Mouse (Mus musculus) embryonic facial prominence, embryonic 13.5 days (tissue): ENCODE measurements around the gene Ipo4. TPM values are rescaled to one million over a fixed set of nuclear protein-coding genes. Genes with fewer than 3 reads are reported as not detected.

Experiments used
- polyA plus RNA-seq: library from polyadenylated mRNA; unstranded; fragments of >200 nt; fragmentation: Nextera tagmentation; extraction: Ambion mirVana; gene quantifications from 2 replicates; pipeline ENCODE4 v1.2.1, GENCODE M21; 2015

Gene Ipo4
- polyA plus RNA-seq, 1 experiment from 2014 or later = 95.1 TPM

Other genes starting within 250 kb of the Ipo4 start
- gene Dhrs4, start 157.2 kb downstream of the Ipo4 start, polyA plus RNA-seq = 98.6 and 103 TPM in 2 replicates
- 3.9 and 4.3 TPM in 2 replicates for gene Carmil3, start 145.3 kb downstream of the Ipo4 start, polyA plus RNA-seq
- gene Cpne6, start 125.5 kb downstream of the Ipo4 start, polyA plus RNA-seq = 0.60 and 0.83 TPM in 2 replicates
- not detected in 2 replicates for gene Nrl, start 111.0 kb downstream of the Ipo4 start, polyA plus RNA-seq
- gene Pck2, start 95.7 kb downstream of the Ipo4 start, polyA plus RNA-seq = 35.0 and 38.4 TPM in 2 replicates
- 57.3 and 66.5 TPM in 2 replicates for gene Dcaf11, start 76.0 kb downstream of the Ipo4 start, polyA plus RNA-seq
- 0.74 and 0.87 TPM in 2 replicates for gene A730061H03Rik, start 75.6 kb downstream of the Ipo4 start, polyA plus RNA-seq
- gene Fitm1, start 60.3 kb downstream of the Ipo4 start, polyA plus RNA-seq = 4.1 and 5.3 TPM in 2 replicates
- 141 and 152 TPM in 2 replicates for gene Psme1, start 57.8 kb downstream of the Ipo4 start, polyA plus RNA-seq
- gene Emc9, start 50.7 kb downstream of the Ipo4 start, polyA plus RNA-seq = 4.7 and 4.8 TPM in 2 replicates
- gene Psme2, start 44.8 kb downstream of the Ipo4 start, polyA plus RNA-seq = 233 and 267 TPM in 2 replicates
- gene Rnf31, start 44.2 kb downstream of the Ipo4 start, polyA plus RNA-seq = 17.6 and 21.7 TPM in 2 replicates
- 10.5 and 12.3 TPM in 2 replicates for gene Irf9, start 32.4 kb downstream of the Ipo4 start, polyA plus RNA-seq
- gene Rec8, start 17.9 kb downstream of the Ipo4 start, polyA plus RNA-seq = 2.0 and 2.8 TPM in 2 replicates
- gene Gm49378, start 1.9 kb upstream of the Ipo4 start, polyA plus RNA-seq = 1.7 and 1.8 TPM in 2 replicates
- 106 and 117 TPM in 2 replicates for gene Tm9sf1, start 7.8 kb upstream of the Ipo4 start, polyA plus RNA-seq
- gene Tssk4, start 14.2 kb upstream of the Ipo4 start, polyA plus RNA-seq = 1.0 and 1.3 TPM in 2 replicates
- 66.1 and 70.6 TPM in 2 replicates for gene Mdp1, start 24.6 kb upstream of the Ipo4 start, polyA plus RNA-seq
- 75.2 and 83.5 TPM in 2 replicates for gene Gmpr2, start 36.0 kb upstream of the Ipo4 start, polyA plus RNA-seq
- gene Nedd8, start 36.2 kb upstream of the Ipo4 start, polyA plus RNA-seq = 665 and 670 TPM in 2 replicates
- 38.7 and 46.6 TPM in 2 replicates for gene Tinf2, start 45.9 kb upstream of the Ipo4 start, polyA plus RNA-seq
- gene Tgm1, start 78.0 kb upstream of the Ipo4 start, polyA plus RNA-seq = 4.5 and 4.7 TPM in 2 replicates
- 27.6 and 32.2 TPM in 2 replicates for gene Rabggta, start 86.3 kb upstream of the Ipo4 start, polyA plus RNA-seq
- 84.5 and 102 TPM in 2 replicates for gene Dhrs1, start 109.7 kb upstream of the Ipo4 start, polyA plus RNA-seq
- gene Nop9, start 109.7 kb upstream of the Ipo4 start, polyA plus RNA-seq = 35.5 and 47.6 TPM in 2 replicates
- 0.18 and 1.2 TPM in 2 replicates for gene Cideb, start 122.5 kb upstream of the Ipo4 start, polyA plus RNA-seq
- gene Ltb4r2, start 125.5 kb upstream of the Ipo4 start, polyA plus RNA-seq = 0.51 and 0.56 TPM in 2 replicates
- gene Ltb4r1, start 130.0 kb upstream of the Ipo4 start, polyA plus RNA-seq = 0.58 and 1.1 TPM in 2 replicates
- 20.2 and 21.6 TPM in 2 replicates for gene Adcy4, start 148.1 kb upstream of the Ipo4 start, polyA plus RNA-seq
- 41.1 and 44.4 TPM in 2 replicates for gene Ripk3, start 152.9 kb upstream of the Ipo4 start, polyA plus RNA-seq
- gene Nfatc4, start 187.2 kb upstream of the Ipo4 start, polyA plus RNA-seq = 156 and 160 TPM in 2 replicates
- 27.8 and 28.1 TPM in 2 replicates for gene Nynrin, start 218.1 kb upstream of the Ipo4 start, polyA plus RNA-seq
- 0.28 and 0.30 TPM in 2 replicates for gene Cbln3, start 248.4 kb upstream of the Ipo4 start, polyA plus RNA-seq
- 21.0 and 22.0 TPM in 2 replicates for gene Khnyn, start 249.0 kb upstream of the Ipo4 start, polyA plus RNA-seq